Mouse (Mus musculus) CH12.LX (cell line): ENCODE measurements at regions not wholly inside any gene's neighbourhood (a gene's known extent, or its start where the extent isn't known, plus 50 kb on each side); places are given as distances from the start of the nearest gene placed in this dataset.

ENCODE experiments used
- DNase-seq: peaks from one replicate; pipeline ENCODE4 v3.0.0-alpha.2; 2013; ENCODE audit errors: extremely low read depth
- H3K27ac ChIP-seq: 2 replicates; pipeline ENCODE4 v1.5.1; 2012; ENCODE audit warnings: low read depth, mild to moderate bottlenecking, control low read depth, moderate library complexity; ENCODE audit not compliant: insufficient read depth
- H3K27me3 ChIP-seq: replicated peaks from 2 replicates; pipeline ENCODE3; 2012; ENCODE audit warnings: inconsistent platforms
- H3K36me3 ChIP-seq, 2 experiments: replicated peaks in 1 of 2; 2 replicates each; pipeline versions ENCODE3 to v1.6.1; 2012; ENCODE audit warnings: inconsistent platforms in 1 of 2, low read length in 1 of 2, mild to moderate bottlenecking in 1 of 2, mixed read lengths in 1 of 2, moderate library complexity in 1 of 2; ENCODE audit not compliant: control insufficient read depth in 1 of 2, insufficient read depth in 1 of 2
- H3K4me1 ChIP-seq, 2 experiments: 2 replicates each; pipeline ENCODE4 v1.6.1; 2012; ENCODE audit warnings: inconsistent platforms in 1 of 2, moderate library complexity in 1 of 2; ENCODE audit not compliant: insufficient read depth in 2 of 2, control insufficient read depth in 1 of 2
- H3K4me2 ChIP-seq: 2 replicates; pipeline ENCODE4 v1.6.1; 2012; ENCODE audit warnings: low read depth, mild to moderate bottlenecking, control low read depth; ENCODE audit not compliant: poor library complexity, insufficient read depth, severe bottlenecking
- H3K4me3 ChIP-seq, 3 experiments: fragments of 150-350 bp in 1 of 3; sonication (generic) in 1 of 3; replicated peaks in 1 of 3; 2 replicates each; pipeline versions ENCODE3 to v1.5.1; 2011 to 2012; ENCODE audit warnings: low read depth in 2 of 3, low read length in 2 of 3, mild to moderate bottlenecking in 2 of 3, moderate library complexity in 2 of 3, control low read depth in 1 of 3, improper control_type of control experiment in 1 of 3, inconsistent platforms in 1 of 3, mixed read lengths in 1 of 3; ENCODE audit not compliant: poor library complexity in 1 of 3
- H3K79me2 ChIP-seq: replicated peaks from 2 replicates; pipeline ENCODE4 v1.6.1; 2012; ENCODE audit warnings: mild to moderate bottlenecking, moderate library complexity; ENCODE audit not compliant: control insufficient read depth, poor library complexity, insufficient read depth, severe bottlenecking; ENCODE audit errors: extremely low read depth
- H3K9ac ChIP-seq: 2 replicates; pipeline ENCODE4 v1.6.1; 2012; ENCODE audit warnings: low read depth, mild to moderate bottlenecking, control low read depth, moderate library complexity; ENCODE audit not compliant: insufficient read depth
- H3K9me3 ChIP-seq: replicated peaks from 2 replicates; pipeline ENCODE3; 2012; ENCODE audit warnings: low read length, inconsistent platforms, mixed read lengths
- CHD2 ChIP-seq: IDR thresholded peaks from 2 replicates; pipeline ENCODE4 v1.6.1; 2011; ENCODE audit warnings: low read length, improper control_type of control experiment
- E2F4 ChIP-seq: IDR thresholded peaks from 2 replicates; pipeline ENCODE4 v1.6.1; 2011; ENCODE audit warnings: low read depth, low read length, improper control_type of control experiment; ENCODE audit not compliant: insufficient replicate concordance
- ELF1 ChIP-seq: IDR thresholded peaks from 2 replicates; pipeline ENCODE4 v1.6.1; 2014; ENCODE audit warnings: low read depth, mild to moderate bottlenecking, inconsistent platforms, low read length, improper control_type of control experiment
- ETS1 ChIP-seq: conservative IDR thresholded peaks from 2 replicates; pipeline ENCODE4 v1.6.1; 2012; ENCODE audit warnings: low read depth, mild to moderate bottlenecking, inconsistent platforms, low read length, improper control_type of control experiment, moderate library complexity
- HCFC1 ChIP-seq: IDR thresholded peaks from 2 replicates; pipeline ENCODE4 v1.6.1; 2012; ENCODE audit warnings: low read depth, mild to moderate bottlenecking, inconsistent platforms, low read length, improper control_type of control experiment
- JUN ChIP-seq: IDR thresholded peaks from 2 replicates; pipeline ENCODE4 v1.6.1; 2011; ENCODE audit warnings: low read depth, mild to moderate bottlenecking, low read length, improper control_type of control experiment, moderate library complexity; ENCODE audit not compliant: insufficient read depth
- MAFK ChIP-seq: IDR thresholded peaks from 2 replicates; pipeline ENCODE4 v1.6.1; 2011; ENCODE audit warnings: low read length, improper control_type of control experiment; ENCODE audit not compliant: insufficient replicate concordance
- NELFE ChIP-seq: IDR thresholded peaks from 2 replicates; pipeline ENCODE4 v1.6.1; 2011; ENCODE audit warnings: low read depth, low read length, improper control_type of control experiment
- PAX5 ChIP-seq: IDR thresholded peaks from 2 replicates; pipeline ENCODE4 v1.6.1; 2012; ENCODE audit warnings: low read length, inconsistent platforms, mixed read lengths
- POLR2A ChIP-seq: IDR thresholded peaks from 2 replicates; pipeline ENCODE4 v1.6.1; 2011; ENCODE audit warnings: low read depth, mild to moderate bottlenecking, improper control_type of control experiment, low read length
- POLR2AphosphoS2 ChIP-seq: IDR thresholded peaks from 2 replicates; pipeline ENCODE4 v1.6.1; 2011; ENCODE audit warnings: low read depth, low read length, improper control_type of control experiment
- RAD21 ChIP-seq: IDR thresholded peaks from 2 replicates; pipeline ENCODE4 v1.6.1; 2011; ENCODE audit warnings: low read depth, mild to moderate bottlenecking, low read length, improper control_type of control experiment, moderate library complexity
- SIN3A ChIP-seq: IDR thresholded peaks from 2 replicates; pipeline ENCODE4 v1.6.1; 2012; ENCODE audit warnings: low read length, improper control_type of control experiment, inconsistent platforms
- TBP ChIP-seq: conservative IDR thresholded peaks from 2 replicates; pipeline ENCODE4 v1.6.1; 2011; ENCODE audit warnings: low read depth, low read length, improper control_type of control experiment
- TCF12 ChIP-seq: IDR thresholded peaks from 2 replicates; pipeline ENCODE4 v1.6.1; 2014; ENCODE audit warnings: low read depth, mild to moderate bottlenecking, inconsistent platforms, low read length, improper control_type of control experiment
- UBTF ChIP-seq: IDR thresholded peaks from 2 replicates; pipeline ENCODE4 v1.6.1; 2012; ENCODE audit warnings: low read depth, mild to moderate bottlenecking, inconsistent platforms, low read length, improper control_type of control experiment, moderate library complexity
- ZMIZ1 ChIP-seq: IDR thresholded peaks from 2 replicates; pipeline ENCODE4 v1.6.1; 2012; ENCODE audit warnings: low read depth, mild to moderate bottlenecking, inconsistent platforms, low read length, improper control_type of control experiment
- ZNF384 ChIP-seq: IDR thresholded peaks from 2 replicates; pipeline ENCODE4 v1.6.1; 2012; ENCODE audit warnings: low read depth, low read length, improper control_type of control experiment, inconsistent platforms
- dilution Hi-C: fragments of 300-500 bp; cut with MboI; formaldehyde crosslinking; loops from 2 replicates; pipeline ENCODE4 v1.14.3; 2020; ENCODE audit warnings: low sequenced_read_pairs; ENCODE audit not compliant: extremely low pct_unique_long_range_greater_than_20kb, extremely low pct_ligation_motif_present
- in situ Hi-C: fragments of 300-500 bp; cut with MboI; formaldehyde crosslinking; loops from 3 replicates; pipeline ENCODE4 v1.14.3; 2019; ENCODE audit warnings: low sequenced_read_pairs, low pct_ligation_motif_present, low pct_unique_long_range_greater_than_20kb, mixed read lengths

GRCm38 (mm10) chr16:12435697-12436221, 451.8 kb downstream of the Shisa9 start:
- Histone ChIP-seq H3K27ac (no peak overlapping the region), H3K9ac (no peak overlapping the region), H3K9me3 (no peaks in the 10 kb centered on the region), H3K4me3 (no peak overlapping the region), H3K36me3 (no peaks in the 10 kb centered on the region), H3K79me2 (no peaks in the 10 kb centered on the region), H3K4me2 (no peak overlapping the region), H3K27me3 (peaks cover 51% of the 10 kb centered on the region), H3K4me1 (no peaks in the 10 kb centered on the region)
- TF ChIP-seq ELF1, result no peak
- no peak for TF ChIP-seq JUN
- TF ChIP-seq ZMIZ1, result no peak
- no peak for TF ChIP-seq TBP
- TF ChIP-seq TCF12, result no peak
- TF ChIP-seq SIN3A, result no peak
- no peak for TF ChIP-seq PAX5
- no peak for TF ChIP-seq ETS1
- no peak for TF ChIP-seq NELFE
- in situ Hi-C loops (no loop called here), dilution Hi-C loops (no loop called here)
- no peak for DNase-seq

- dilution Hi-C loops (no loop called here), in situ Hi-C loops (no loop called here)
- Histone ChIP-seq H3K9me3 (no peaks in the 10 kb centered on the region), H3K27ac (no peak overlapping the region), H3K4me3 (no peak overlapping the region), H3K4me1 (no peaks in the 10 kb centered on the region), H3K9ac (no peak overlapping the region), H3K79me2 (no peaks in the 10 kb centered on the region), H3K36me3 (no peaks in the 10 kb centered on the region), H3K27me3 (peaks cover 51% of the 10 kb centered on the region), H3K4me2 (no peak overlapping the region)
- DNase-seq, result no peak
- TF ChIP-seq POLR2A (no peak), MAFK (peak; percentile 67; the same call in 1 of the 2 replicates)
Observed at GRCm38 (mm10) chr16:12438622-12439021, 454.7 kb downstream of the Shisa9 start.

DNA sequence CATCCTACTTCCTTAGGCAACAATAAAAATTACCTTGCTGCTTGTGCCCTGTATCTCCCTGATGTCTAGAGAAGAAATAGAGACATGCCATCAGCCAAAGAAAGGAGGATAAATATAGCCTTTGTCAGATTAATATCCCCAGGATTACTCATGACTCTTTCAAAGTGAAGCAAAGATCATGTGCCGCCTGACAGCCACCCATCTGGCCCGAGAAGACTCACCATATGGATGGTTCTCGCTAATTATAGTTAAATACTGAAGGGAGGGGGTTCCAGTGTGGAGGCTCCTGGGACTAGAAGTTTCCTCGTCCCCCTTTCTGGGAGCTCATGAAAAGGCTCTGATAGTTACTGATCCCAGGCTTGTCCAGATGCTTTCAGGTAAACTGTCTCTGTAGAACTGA, 470.9 kb downstream of the Shisa9 start:
- no peak overlapping the region for H3K27ac ChIP-seq
- no peaks in the 10 kb centered on the region for H3K36me3 ChIP-seq
- H3K9ac ChIP-seq, result no peak overlapping the region
- H3K9me3 ChIP-seq, result no peaks in the 10 kb centered on the region
- H3K4me3 ChIP-seq, result no peak overlapping the region
- DNase-seq, result no peak
- no peak for TF ChIP-seq POLR2A
- TF ChIP-seq RAD21, result no peak
- TF ChIP-seq PAX5, result no peak
- no peak for TF ChIP-seq HCFC1
- no peak for TF ChIP-seq E2F4
- no peak for TF ChIP-seq POLR2AphosphoS2
- TF ChIP-seq CHD2, result no peak
- TF ChIP-seq UBTF, result no peak
- TF ChIP-seq ZNF384, result no peak
- dilution Hi-C loops (no loop called here), in situ Hi-C loops (no loop called here)
- H3K27me3 ChIP-seq, result peaks cover 31% of the 10 kb centered on the region
- no peak overlapping the region for H3K4me2 ChIP-seq
- no peaks in the 10 kb centered on the region for H3K79me2 ChIP-seq
- no peaks in the 10 kb centered on the region for H3K4me1 ChIP-seq
